In the genomic region with DNA sequence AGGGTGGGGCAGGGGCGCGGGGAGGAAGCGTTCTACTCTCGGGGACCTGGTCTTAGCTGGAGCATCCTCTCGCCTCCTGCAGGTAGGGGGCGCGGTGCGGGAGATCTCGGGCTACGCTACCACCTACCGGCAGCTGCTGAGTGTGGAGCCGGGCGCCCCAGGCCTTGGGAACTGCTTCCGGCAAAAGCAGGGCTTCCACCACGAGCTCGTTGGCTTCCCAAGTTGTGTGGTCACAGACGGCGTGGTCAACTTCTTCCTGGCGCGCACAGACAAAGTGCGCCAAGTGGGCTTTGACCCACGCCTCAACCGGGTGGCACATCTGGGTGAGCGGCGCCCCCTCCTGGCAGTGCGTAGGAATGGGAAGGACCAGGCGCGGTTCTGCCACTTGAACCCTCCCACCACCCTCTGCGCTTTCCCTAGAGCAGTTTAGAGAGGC, we compare ENCODE assay signal across 8 mouse cellular contexts. TPM values are rescaled to one million over a fixed set of nuclear protein-coding genes. Genes with fewer than 3 reads are reported as not detected.
DNase-seq lines count a peak whose midpoint lies in the region; ATAC-seq and TF ChIP-seq lines count a peak whose summit lies in the region.

No protein-coding gene starts in this region.

- no peak for TF ChIP-seq EP300 in stomach, postnatal 0 days (optimal IDR thresholded peaks at IDR 0.05)

- H3K9ac ChIP-seq in liver, embryonic 12.5 days: peak overlapping the region; percentile 64
- H3K9ac ChIP-seq in stomach, postnatal 0 days (ENCODE audit: low read length): no peak overlapping the region

- H3K4me3 ChIP-seq in liver, embryonic 12.5 days: peak overlapping the region; percentile 54
- no peak overlapping the region for H3K4me3 ChIP-seq in myocyte
- peak overlapping the region; percentile 34 for H3K4me3 ChIP-seq in stomach, postnatal 0 days (ENCODE audit: low read depth, low read length)

- under 1% methylated on average over 29 of the region's 29 CpGs for WGBS in liver, embryonic 12.5 days (ENCODE audit: insufficient replicate concordance)
- 2% methylated on average over 27 of the region's 29 CpGs for WGBS in stomach, postnatal 0 days

- no peaks in the 10 kb centered on the region for H3K79me2 ChIP-seq in myocyte (ENCODE audit: control insufficient read depth, insufficient read depth)

- no peak overlapping the region for H3ac ChIP-seq in myocyte (ENCODE audit: control insufficient read depth, insufficient read length)

- ATAC-seq in inflammation-experienced regulatory T-cells, adult 6 months: peak; percentile 61
- peak; percentile 78 for ATAC-seq in liver, embryonic 12.5 days
- ATAC-seq in stomach, postnatal 0 days (ENCODE audit: low FRiP score, low TSS enrichment): peak; percentile 69

- H3K4me1 ChIP-seq in liver, embryonic 12.5 days: peaks cover 43% of the 10 kb centered on the region
- H3K4me1 ChIP-seq in stomach, postnatal 0 days (replicated peaks; ENCODE audit: control insufficient read depth, insufficient read depth): 0 out of 2 replicates have a peak, but pooled peaks cover 2% of the 10 kb centered on the region

- peak; percentile 62 for DNase-seq in layer of hippocampus, adult 11-12 months (ENCODE audit: low spot score)
- no peak for DNase-seq in layer of hippocampus, adult 9-10 months (ENCODE audit: low spot score)
- peak; percentile 56 for DNase-seq in cerebellum, adult 9-11 months
- peak; percentile 68 to 74 for DNase-seq in frontal cortex, postnatal 36 days (ENCODE audit: low spot score in 2 of 2)
- peak; percentile 85 for DNase-seq in stomach, postnatal 0 days (ENCODE audit: low spot score)

- TF ChIP-seq CTCF in stomach, postnatal 0 days (IDR thresholded peaks at IDR 0.05; ENCODE audit: low read depth): peak; percentile 84

- H3K27me3 ChIP-seq in liver, embryonic 12.5 days (replicated peaks): peaks cover 75% of the 10 kb centered on the region
- H3K27me3 ChIP-seq in myocyte (ENCODE audit: control insufficient read depth, insufficient read depth, insufficient read length): no peaks in the 10 kb centered on the region
- no peaks in the 10 kb centered on the region for H3K27me3 ChIP-seq in stomach, postnatal 0 days (ENCODE audit: control insufficient read depth, insufficient read depth, low read length)

- no peak for TF ChIP-seq POLR2A in myocyte (IDR thresholded peaks at IDR 0.05; ENCODE audit: insufficient read length, low read depth)

- H3K36me3 ChIP-seq in liver, embryonic 12.5 days: no peaks in the 10 kb centered on the region; the same call in 1 of the 2 replicates
- no peaks in the 10 kb centered on the region for H3K36me3 ChIP-seq in myocyte (ENCODE audit: control insufficient read depth, insufficient read depth)
- H3K36me3 ChIP-seq in stomach, postnatal 0 days (ENCODE audit: control insufficient read depth, insufficient read depth, low read length): no peaks in the 10 kb centered on the region

- peak overlapping the region; percentile 43; the same call in 1 of the 2 replicates for H3K27ac ChIP-seq in liver, embryonic 12.5 days
- no peak overlapping the region for H3K27ac ChIP-seq in stomach, postnatal 0 days (replicated peaks)

- no peaks in the 10 kb centered on the region for H3K9me3 ChIP-seq in liver, embryonic 12.5 days (replicated peaks)
- H3K9me3 ChIP-seq in stomach, postnatal 0 days (ENCODE audit: control insufficient read depth, low read length): no peaks in the 10 kb centered on the region

- H3K4me2 ChIP-seq in liver, embryonic 12.5 days: peak overlapping the region; percentile 86
- H3K4me2 ChIP-seq in myocyte (ENCODE audit: low read depth): peak overlapping the region; percentile 62
- H3K4me2 ChIP-seq in stomach, postnatal 0 days (replicated peaks; ENCODE audit: low read depth): peak overlapping the region; percentile 51

TF ChIP-seq in myocyte, 11 proteins besides CTCF, POLR2A, EP300 and RAD21:
- TF ChIP-seq MYOD1 (IDR thresholded peaks at IDR 0.05; ENCODE audit: control insufficient read depth in 1 of 3, insufficient read length in 2 of 3, low read depth in 2 of 3) (peak in 1 of 3 experiments; percentile 2), REST (IDR thresholded peaks at IDR 0.05; ENCODE audit: insufficient read depth, insufficient read length) (no peak), E2F4 (IDR thresholded peaks at IDR 0.05; ENCODE audit: insufficient read depth) (no peak), TCF3 (IDR thresholded peaks at IDR 0.05; ENCODE audit: insufficient read length, low read depth) (no peak)
TF ChIP-seq in myocyte: peak in this region for 1.

RNA-seq across cellular contexts. Expression of gene B4galnt1, which starts 5.8 kb away (rescaled TPM):
- 100 to 1,000 TPM; 181 to 204 (median 188) TPM for polyA plus RNA-seq in inflammation-experienced regulatory T-cells, adult 6 months (2017; shearing (Covaris generic))
- polyA plus RNA-seq in liver, embryonic 12.5 days (2016; fragmentation: Nextera tagmentation; extraction: Ambion mirVana): 12.6 TPM in 2 replicates
- polyA plus RNA-seq in myocyte (2012; fragmentation: generic; extraction: Trizol): 12.4 TPM
- 45.9 and 65.4 TPM in 2 replicates for polyA plus RNA-seq in stomach, postnatal 0 days (2015; fragmentation: Nextera tagmentation; extraction: Ambion mirVana)

RNA-seq across cellular contexts. Expression of gene Slc26a10, which starts 9.6 kb away (rescaled TPM):
- 1 to 10 TPM; 3.2 to 4.3 (median 3.2) TPM for polyA plus RNA-seq in inflammation-experienced regulatory T-cells, adult 6 months (2017; shearing (Covaris generic))
- polyA plus RNA-seq in liver, embryonic 12.5 days (2016; fragmentation: Nextera tagmentation; extraction: Ambion mirVana): 3.0 and 3.6 TPM in 2 replicates
- 1.3 TPM for polyA plus RNA-seq in myocyte (2012; fragmentation: generic; extraction: Trizol)
- 0.70 and 0.76 TPM in 2 replicates for polyA plus RNA-seq in stomach, postnatal 0 days (2015; fragmentation: Nextera tagmentation; extraction: Ambion mirVana)

RNA-seq across cellular contexts. Expression of gene Arhgef25, which starts 19.0 kb away (rescaled TPM):
- under 1 TPM in 1 of 3 experiments, not detected in 2; 0.20 TPM for polyA plus RNA-seq in inflammation-experienced regulatory T-cells, adult 6 months (2017; shearing (Covaris generic))
- 14.3 and 17.4 TPM in 2 replicates for polyA plus RNA-seq in liver, embryonic 12.5 days (2016; fragmentation: Nextera tagmentation; extraction: Ambion mirVana)
- polyA plus RNA-seq in myocyte (2012; fragmentation: generic; extraction: Trizol): 25.3 TPM
- 25.3 and 29.7 TPM in 2 replicates for polyA plus RNA-seq in stomach, postnatal 0 days (2015; fragmentation: Nextera tagmentation; extraction: Ambion mirVana)

RNA-seq across cellular contexts. Expression of gene Dtx3, which starts 24.7 kb away (rescaled TPM):
- 10 to 100 TPM; 35.2 to 56.0 (median 47.0) TPM for polyA plus RNA-seq in inflammation-experienced regulatory T-cells, adult 6 months (2017; shearing (Covaris generic))
- 33.2 and 36.9 TPM in 2 replicates for polyA plus RNA-seq in liver, embryonic 12.5 days (2016; fragmentation: Nextera tagmentation; extraction: Ambion mirVana)
- 42.4 TPM for polyA plus RNA-seq in myocyte (2012; fragmentation: generic; extraction: Trizol)
- polyA plus RNA-seq in stomach, postnatal 0 days (2015; fragmentation: Nextera tagmentation; extraction: Ambion mirVana): 27.8 and 32.9 TPM in 2 replicates

RNA-seq across cellular contexts. Expression of gene Pip4k2c, which starts 40.5 kb away (rescaled TPM):
- 10 to 100 TPM; 25.7 to 32.1 (median 26.0) TPM for polyA plus RNA-seq in inflammation-experienced regulatory T-cells, adult 6 months (2017; shearing (Covaris generic))
- 44.7 and 50.0 TPM in 2 replicates for polyA plus RNA-seq in liver, embryonic 12.5 days (2016; fragmentation: Nextera tagmentation; extraction: Ambion mirVana)
- 22.5 TPM for polyA plus RNA-seq in myocyte (2012; fragmentation: generic; extraction: Trizol)
- 23.2 and 26.0 TPM in 2 replicates for polyA plus RNA-seq in stomach, postnatal 0 days (2015; fragmentation: Nextera tagmentation; extraction: Ambion mirVana)

Comparison
In these comparisons a context has a peak if more than half of its experiments do, and no peak if none do; other contexts are left out.
1. RNA of gene Arhgef25, which starts 19.0 kb away (polyA plus RNA-seq): 25.3 TPM in myocyte (single experiment), 25.3 to 29.7 TPM in stomach, postnatal 0 days and 14.3 to 17.4 TPM in liver, embryonic 12.5 days; 0.20 TPM in inflammation-experienced regulatory T-cells, adult 6 months; every median in the first group is over 10 times any median in the second.
2. Peak in every context shown above with its lines, with median percentiles within 50 percentile points of each other: ATAC-seq and H3K4me2 ChIP-seq.